Mouse (Mus musculus) thymus, adult 2 months (tissue): Measurements from ENCODE around the gene Spint1.

Source experiments
- CTCF ChIP-seq: fragments of 200-500 bp; IDR thresholded peaks from 2 replicates; pipeline ENCODE4 v1.5.1; 2012; ENCODE audit warnings: mild to moderate bottlenecking, control low read depth, low read length, moderate library complexity, borderline replicate concordance; ENCODE audit not compliant: control insufficient read depth, poor library complexity, insufficient read depth; ENCODE audit errors: extremely low read depth
- POLR2A ChIP-seq: fragments of 200-500 bp; IDR thresholded peaks from 2 replicates; pipeline ENCODE4 v1.6.1; 2012; ENCODE audit warnings: mild to moderate bottlenecking, low read length, control low read depth, moderate library complexity; ENCODE audit not compliant: control insufficient read depth, poor library complexity, insufficient read depth; ENCODE audit errors: extremely low read depth

DNA sequence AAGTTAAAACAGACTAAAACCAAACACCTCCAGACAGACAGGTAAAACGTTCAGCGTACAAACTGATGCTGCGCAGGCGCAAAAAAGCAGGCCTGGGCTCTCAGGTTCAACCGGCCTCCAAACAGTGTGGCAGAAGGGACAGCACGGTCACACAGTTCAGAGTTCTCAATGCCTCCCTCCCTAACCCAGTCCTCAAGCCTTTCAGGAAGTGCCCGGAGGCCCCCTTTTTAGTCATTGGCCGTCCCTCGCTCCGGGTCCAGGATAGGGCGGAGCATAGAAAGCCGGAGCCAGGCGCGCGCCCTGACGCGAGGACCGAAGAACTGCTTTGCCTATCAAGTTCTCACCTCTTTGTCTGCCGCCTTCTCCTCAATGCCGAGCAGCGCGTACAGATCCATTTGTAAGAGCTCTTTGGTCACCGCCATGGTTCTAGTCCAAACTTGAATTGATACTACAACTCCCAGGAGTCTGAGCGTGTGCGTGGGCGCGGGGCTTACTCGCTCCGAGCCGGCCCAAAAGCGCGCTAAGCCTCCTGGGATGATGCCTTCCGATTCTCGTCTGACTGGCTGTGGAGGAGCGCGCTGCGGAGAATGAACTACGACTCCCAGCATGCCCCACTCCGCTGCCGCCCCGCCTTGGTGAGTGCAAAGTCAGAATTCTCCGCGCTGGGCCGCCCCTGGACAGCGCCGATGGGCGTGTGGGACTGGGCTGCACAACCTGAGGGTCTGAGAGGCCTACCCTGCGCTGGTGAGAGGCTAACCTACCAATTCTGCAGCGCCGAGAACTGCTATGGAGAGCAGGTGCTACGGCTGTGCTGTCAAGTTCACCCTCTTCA lies 28.6 kb upstream of the Spint1 start, which contains the start of the genes Zfyve19 and Dnajc17:
- TF ChIP-seq CTCF (0 out of 2 replicates have a peak, but pooled peaks have one; percentile 50), POLR2A (peak; percentile 51; the same call in 1 of the 2 replicates)
